Mouse (Mus musculus) embryo, embryonic 10.5 days (tissue): ENCODE data around the gene Cd2ap.

ENCODE experiments used
- DNase-seq: peaks from one replicate; pipeline ENCODE4 v3.0.0-alpha.2; 2015; ENCODE audit warnings: low spot score

Cd2ap gene

GRCm38 (mm10) chr17:42860370-42860769, 16.1 kb downstream of the Cd2ap start:
- no peak for DNase-seq

DNA sequence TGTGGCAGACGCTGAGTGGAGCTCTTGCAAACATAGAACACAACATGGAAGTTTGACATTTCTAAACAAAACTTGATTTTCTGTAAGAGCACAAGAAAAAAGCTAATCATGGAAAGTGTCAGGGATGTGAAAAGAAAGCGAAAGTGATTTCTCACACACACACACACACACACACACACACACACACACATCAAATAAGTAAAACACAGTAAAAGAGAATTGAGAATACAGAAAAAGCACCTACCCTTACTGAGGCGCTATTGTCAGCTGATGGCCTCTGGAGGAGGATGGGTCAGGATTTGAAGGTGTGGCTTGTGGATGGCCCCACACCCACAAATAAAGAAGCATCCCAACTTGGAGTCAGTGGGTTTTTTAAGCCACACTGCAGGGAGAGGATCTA, 19.0 kb downstream of the Cd2ap start:
- no peak for DNase-seq

- DNase-seq, result no peak
Measured at GRCm38 (mm10) chr17:42847108-42847507, 29.4 kb downstream of the Cd2ap start.

GRCm38 (mm10) chr17:42837193-42837592, 39.3 kb downstream of the Cd2ap start:
- DNase-seq, result no peak

- DNase-seq, result no peak
Measured at GRCm38 (mm10) chr17:42822787-42823186, 53.7 kb downstream of the Cd2ap start.

GRCm38 (mm10) chr17:42815374-42815773, 61.1 kb downstream of the Cd2ap start:
- no peak for DNase-seq

DNA sequence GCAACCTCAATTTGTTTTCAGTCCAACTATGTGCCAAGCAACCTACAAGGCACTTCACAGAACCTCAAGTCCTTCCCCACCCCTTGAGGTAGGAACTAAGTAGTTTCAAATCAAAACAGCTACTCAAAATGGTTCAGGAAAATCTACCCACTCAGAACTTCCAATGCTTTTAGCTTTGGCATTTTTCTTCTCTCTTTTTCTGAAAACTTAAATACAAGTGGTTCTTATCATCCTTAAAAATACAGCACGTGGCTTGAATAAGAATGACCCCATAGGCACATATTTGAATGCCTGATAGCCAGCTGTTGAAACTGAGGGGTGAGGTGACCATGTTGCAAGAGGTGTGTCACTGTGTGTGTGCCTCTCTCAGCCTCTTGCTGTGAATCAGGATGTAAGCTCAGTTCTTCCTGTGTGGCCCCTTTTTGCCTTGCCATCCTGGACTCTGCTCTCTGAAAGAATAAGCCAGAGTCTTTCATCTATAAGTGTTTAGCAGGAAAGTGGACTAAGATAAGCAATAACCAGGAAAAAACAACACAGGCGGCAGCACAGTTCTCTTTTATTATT, 84.0 kb downstream of the Cd2ap start:
- DNase-seq, result no peak

DNA sequence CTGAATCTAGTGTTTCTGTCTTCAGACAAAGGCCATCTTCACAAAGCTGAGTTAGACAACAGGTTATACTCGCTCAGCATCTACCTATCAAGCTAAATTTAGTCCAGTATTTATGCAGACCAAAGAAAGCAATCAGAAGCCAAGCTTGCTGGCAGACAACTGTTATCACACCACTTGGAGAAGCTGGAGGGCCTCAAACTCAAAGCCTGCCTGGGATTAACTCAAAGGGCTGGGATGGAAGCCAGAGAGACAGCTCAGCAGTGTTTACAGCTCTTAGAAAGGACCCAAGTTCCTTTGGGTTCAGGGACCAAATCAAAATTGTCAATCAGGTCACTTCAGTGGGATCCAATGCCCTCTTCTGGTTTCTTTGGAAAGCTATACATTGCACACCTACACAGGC, 85.7 kb downstream of the Cd2ap start:
- DNase-seq, result no peak

GRCm38 (mm10) chr17:42789723-42790122, 86.7 kb downstream of the Cd2ap start:
- DNase-seq, result no peak

- no peak for DNase-seq
Measured at GRCm38 (mm10) chr17:42788686-42789453, 87.6 kb downstream of the Cd2ap start.

GRCm38 (mm10) chr17:42782156-42782757, 94.2 kb downstream of the Cd2ap start:
- peak; percentile 90 for DNase-seq

DNA sequence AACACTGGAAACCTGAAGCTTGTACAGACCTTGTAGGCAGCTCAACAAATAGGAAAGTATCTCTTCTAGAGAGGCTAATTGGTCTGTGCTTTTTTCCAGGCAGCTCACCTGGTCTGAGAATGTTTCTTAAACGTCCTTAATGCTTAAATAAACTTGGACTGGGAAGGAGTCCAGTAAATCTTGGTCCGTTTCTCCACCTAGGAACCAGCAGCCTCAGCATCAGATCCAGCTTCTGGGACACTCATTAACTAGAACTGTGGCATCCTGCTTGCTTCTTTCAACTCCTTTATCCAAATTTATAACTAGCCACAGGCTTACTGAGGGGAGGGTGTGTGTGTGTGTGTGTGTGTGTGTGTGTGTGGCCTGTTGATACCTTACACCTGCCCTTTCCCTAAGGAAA, 122.7 kb downstream of the Cd2ap start:
- no peak for DNase-seq

DNA sequence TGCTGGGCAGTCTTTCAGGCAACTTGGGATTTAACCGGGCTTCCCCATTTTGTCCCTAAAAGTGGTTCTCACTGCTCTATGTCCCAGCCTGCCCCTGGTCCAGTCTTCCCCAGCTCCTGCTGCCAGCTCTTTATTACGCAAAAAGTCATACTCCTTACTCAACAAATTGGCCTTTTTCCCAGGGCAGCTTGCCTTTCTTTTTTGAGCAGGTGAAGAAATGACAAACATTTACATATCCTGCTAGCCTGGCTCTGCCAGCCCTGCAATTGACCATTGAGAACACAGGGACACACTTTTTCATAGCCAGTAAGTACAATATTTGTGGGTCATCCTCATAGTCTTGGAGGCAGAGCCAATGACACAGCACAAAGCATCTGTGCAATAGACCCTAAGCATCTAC, 124.3 kb downstream of the Cd2ap start:
- no peak for DNase-seq

- no peak for DNase-seq
Measured at GRCm38 (mm10) chr17:42745657-42746420, 130.6 kb downstream of the Cd2ap start.
